Mouse (Mus musculus): ENCODE measurements around the gene Twnk.

DNA sequence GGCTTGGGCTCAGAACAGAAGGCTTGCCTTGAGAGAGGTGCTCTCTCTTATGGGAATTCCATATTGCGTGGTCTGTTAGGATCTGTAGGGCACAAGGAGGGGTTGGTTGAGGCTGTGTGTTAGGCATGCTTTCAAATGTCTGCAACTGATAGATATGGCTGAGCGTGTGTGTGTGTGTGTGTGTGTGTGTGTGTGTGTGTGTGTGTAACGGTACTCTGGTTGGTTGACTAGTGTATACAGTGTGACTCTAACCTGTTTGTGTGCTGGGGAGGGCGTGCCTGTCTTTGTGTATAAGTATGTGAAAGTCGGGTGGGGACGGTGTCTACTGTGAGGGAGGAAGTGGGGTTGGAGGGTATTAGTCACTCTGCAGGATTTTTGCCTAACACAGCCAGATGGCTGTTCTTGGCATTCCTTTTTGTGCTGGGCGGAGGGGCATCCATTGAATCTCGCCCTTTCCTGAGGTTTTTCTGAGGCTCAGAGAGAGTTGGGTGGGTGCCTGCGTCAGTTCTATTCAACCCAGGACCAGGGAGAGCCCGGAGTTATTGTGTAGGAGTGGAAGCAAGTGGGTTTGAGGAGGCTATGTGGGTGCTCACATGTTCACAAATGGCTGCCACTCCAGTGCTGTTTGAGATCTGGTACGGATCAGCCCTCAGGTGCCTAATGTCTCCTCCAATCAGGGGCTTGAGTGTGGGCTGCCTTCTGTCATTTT is 42.6 kb downstream of the Twnk start:
- TF ChIP-seq EP300 (optimal IDR thresholded peaks at IDR 0.05) (no peak), CTCF (IDR thresholded peaks at IDR 0.05; ENCODE audit: low read depth) (no peak)
